Mouse (Mus musculus): ENCODE results near the gene Spop. TPM values are rescaled to one million over a fixed set of nuclear protein-coding genes. Genes with fewer than 3 reads are reported as not detected.
A peak's percentile ranks its signal among the peaks of the same experiment; 100 is the strongest.
"Not testable (repeated sequence)": the region's sequence is repeated elsewhere in the genome, so short reads cannot be mapped to it uniquely, and the experiment has no call there.

The Spop gene
- polyA plus RNA-seq, 1 experiment from 2014 or later = 126 TPM

- H3K9ac ChIP-seq = no peak overlapping the region
- peak overlapping the region; percentile 84 for H3K27ac ChIP-seq
- H3K4me3 ChIP-seq = no peak overlapping the region
- H3K4me2 ChIP-seq = no peak overlapping the region
- 74% methylated on average over 16 of the region's 16 CpGs for WGBS
- no peak for ATAC-seq (replicated peaks; ENCODE audit: insufficient number of reproducible peaks, insufficient read depth, low FRiP score, low read depth)
- H3K27me3 ChIP-seq = no peaks in the 10 kb centered on the region
- no peaks in the 10 kb centered on the region for H3K9me3 ChIP-seq (replicated peaks)
- H3K4me1 ChIP-seq (replicated peaks) = peaks cover 21% of the 10 kb centered on the region
- no peaks in the 10 kb centered on the region for H3K36me3 ChIP-seq
Measured at GRCm38 (mm10) chr11:95403382-95404340, 10.2 kb upstream of the Spop start.

GRCm38 (mm10) chr11:95405771-95406170 lies 8.1 kb upstream of the Spop start:
- H3K4me3 ChIP-seq = no peak overlapping the region
- no peaks in the 10 kb centered on the region for H3K27me3 ChIP-seq
- no peaks in the 10 kb centered on the region for H3K36me3 ChIP-seq
- no peak overlapping the region for H3K4me2 ChIP-seq
- H3K9me3 ChIP-seq (replicated peaks) = no peaks in the 10 kb centered on the region
- H3K9ac ChIP-seq = no peak overlapping the region
- no peak for ATAC-seq (replicated peaks; ENCODE audit: insufficient number of reproducible peaks, insufficient read depth, low FRiP score, low read depth)
- H3K27ac ChIP-seq = no peak overlapping the region
- 70% methylated on average over 4 of the region's 4 CpGs for WGBS
- H3K4me1 ChIP-seq (replicated peaks) = peaks cover 21% of the 10 kb centered on the region

GRCm38 (mm10) chr11:95406398-95406797 lies 7.5 kb upstream of the Spop start:
- peaks cover 21% of the 10 kb centered on the region for H3K4me1 ChIP-seq (replicated peaks)
- not testable (repeated sequence) for H3K4me2 ChIP-seq; H3K27ac ChIP-seq; H3K27me3 ChIP-seq; H3K4me3 ChIP-seq; H3K36me3 ChIP-seq; H3K9me3 ChIP-seq (replicated peaks); ATAC-seq (replicated peaks; ENCODE audit: insufficient number of reproducible peaks, insufficient read depth, low FRiP score, low read depth); H3K9ac ChIP-seq
- WGBS = 91% methylated on average over 5 of the region's 5 CpGs

GRCm38 (mm10) chr11:95409450-95410112 lies 4.3 kb upstream of the Spop start:
- no peaks in the 10 kb centered on the region for H3K4me1 ChIP-seq (replicated peaks)
- no peak overlapping the region for H3K9ac ChIP-seq
- no peaks in the 10 kb centered on the region for H3K27me3 ChIP-seq
- no peaks in the 10 kb centered on the region for H3K36me3 ChIP-seq
- no peak overlapping the region for H3K27ac ChIP-seq
- ATAC-seq (replicated peaks; ENCODE audit: insufficient number of reproducible peaks, insufficient read depth, low FRiP score, low read depth) = no peak
- 83% methylated on average over 10 of the region's 10 CpGs for WGBS
- no peak overlapping the region for H3K4me2 ChIP-seq
- no peak overlapping the region for H3K4me3 ChIP-seq
- H3K9me3 ChIP-seq (replicated peaks) = no peaks in the 10 kb centered on the region

GRCm38 (mm10) chr11:95411453-95412013 lies 2.3 kb upstream of the Spop start:
- H3K4me3 ChIP-seq = no peak overlapping the region
- H3K9ac ChIP-seq = no peak overlapping the region
- peaks cover 14% of the 10 kb centered on the region for H3K4me1 ChIP-seq (replicated peaks)
- no peak overlapping the region for H3K4me2 ChIP-seq
- no peak overlapping the region for H3K27ac ChIP-seq
- 74% methylated on average over 6 of the region's 6 CpGs for WGBS
- no peaks in the 10 kb centered on the region for H3K9me3 ChIP-seq (replicated peaks)
- H3K36me3 ChIP-seq = no peaks in the 10 kb centered on the region
- H3K27me3 ChIP-seq = no peaks in the 10 kb centered on the region
- ATAC-seq (replicated peaks; ENCODE audit: insufficient number of reproducible peaks, insufficient read depth, low FRiP score, low read depth) = no peak

- Histone ChIP-seq H3K27ac (no peak overlapping the region), H3K4me2 (no peak overlapping the region), H3K36me3 (no peaks in the 10 kb centered on the region), H3K9ac (no peak overlapping the region), H3K27me3 (no peaks in the 10 kb centered on the region), H3K9me3 (replicated peaks) (no peaks in the 10 kb centered on the region), H3K4me3 (no peak overlapping the region), H3K4me1 (replicated peaks) (peaks cover 14% of the 10 kb centered on the region)
- ATAC-seq (replicated peaks; ENCODE audit: insufficient number of reproducible peaks, insufficient read depth, low FRiP score, low read depth) = no peak
- 87% methylated on average over 3 of the region's 3 CpGs for WGBS
Measured at GRCm38 (mm10) chr11:95412615-95413014, 1.3 kb upstream of the Spop start.

- no peaks in the 10 kb centered on the region for H3K27me3 ChIP-seq
- H3K4me1 ChIP-seq (replicated peaks) = peaks cover 14% of the 10 kb centered on the region
- peak overlapping the region; percentile 97 for H3K27ac ChIP-seq
- ATAC-seq (replicated peaks; ENCODE audit: insufficient number of reproducible peaks, insufficient read depth, low FRiP score, low read depth) = peak; percentile 89
- H3K9me3 ChIP-seq (replicated peaks) = no peaks in the 10 kb centered on the region
- H3K4me3 ChIP-seq = peak overlapping the region; percentile 80
- H3K9ac ChIP-seq = peak overlapping the region; percentile 70
- under 1% methylated on average over 28 of the region's 28 CpGs for WGBS
- H3K4me2 ChIP-seq = peak overlapping the region; percentile 82
- H3K36me3 ChIP-seq = no peaks in the 10 kb centered on the region
Measured at GRCm38 (mm10) chr11:95414536-95415161, 769 bp downstream of the Spop start.

- no peak for ATAC-seq (replicated peaks; ENCODE audit: insufficient number of reproducible peaks, insufficient read depth, low FRiP score, low read depth)
- Histone ChIP-seq H3K4me1 (replicated peaks) (peaks cover 14% of the 10 kb centered on the region), H3K9ac (no peak overlapping the region), H3K27me3 (no peaks in the 10 kb centered on the region), H3K36me3 (no peaks in the 10 kb centered on the region), H3K27ac (no peak overlapping the region), H3K9me3 (replicated peaks) (no peaks in the 10 kb centered on the region), H3K4me2 (peak overlapping the region; percentile 82), H3K4me3 (peak overlapping the region; percentile 80)
Measured at GRCm38 (mm10) chr11:95415931-95416330, 2.1 kb downstream of the Spop start.

GRCm38 (mm10) chr11:95417341-95417740 lies 3.5 kb downstream of the Spop start:
- Histone ChIP-seq H3K4me1 (replicated peaks) (peaks cover 14% of the 10 kb centered on the region), H3K9ac (no peak overlapping the region), H3K4me2 (no peak overlapping the region), H3K36me3 (no peaks in the 10 kb centered on the region), H3K9me3 (replicated peaks) (no peaks in the 10 kb centered on the region), H3K4me3 (no peak overlapping the region), H3K27ac (no peak overlapping the region), H3K27me3 (no peaks in the 10 kb centered on the region)
- ATAC-seq (replicated peaks; ENCODE audit: insufficient number of reproducible peaks, insufficient read depth, low FRiP score, low read depth) = no peak
- WGBS = 82% methylated on average over 5 of the region's 5 CpGs

- ATAC-seq (replicated peaks; ENCODE audit: insufficient number of reproducible peaks, insufficient read depth, low FRiP score, low read depth) = no peak
- no peaks in the 10 kb centered on the region for H3K27me3 ChIP-seq
- whole genome bisulfite sequencing = 78% methylated on average over 2 of the region's 2 CpGs
Measured at GRCm38 (mm10) chr11:95420880-95421435, 7.1 kb downstream of the Spop start.

GRCm38 (mm10) chr11:95423505-95423904 lies 9.6 kb downstream of the Spop start:
- H3K4me1 ChIP-seq (replicated peaks) = peaks cover 5% of the 10 kb centered on the region; the same call in 1 of the 2 replicates
- no peaks in the 10 kb centered on the region for H3K9me3 ChIP-seq (replicated peaks)
- no peak overlapping the region for H3K27ac ChIP-seq
- H3K4me2 ChIP-seq = no peak overlapping the region
- WGBS = 77% methylated on average over 3 of the region's 3 CpGs
- no peaks in the 10 kb centered on the region for H3K27me3 ChIP-seq
- no peak for ATAC-seq (replicated peaks; ENCODE audit: insufficient number of reproducible peaks, insufficient read depth, low FRiP score, low read depth)
- no peaks in the 10 kb centered on the region for H3K36me3 ChIP-seq
- no peak overlapping the region for H3K9ac ChIP-seq
- H3K4me3 ChIP-seq = no peak overlapping the region

More at GRCm38 (mm10) chr11:95420880-95421435, 7.1 kb downstream of the Spop start:
- Histone ChIP-seq H3K9ac (no peak overlapping the region), H3K27ac (no peak overlapping the region), H3K4me1 (replicated peaks) (peaks cover 10% of the 10 kb centered on the region), H3K4me2 (no peak overlapping the region), H3K4me3 (no peak overlapping the region), H3K9me3 (replicated peaks) (no peaks in the 10 kb centered on the region), H3K36me3 (no peaks in the 10 kb centered on the region)
